Mouse (Mus musculus) intestine, embryonic 15.5 days (tissue): Measurements from ENCODE around the gene Itgb2. TPM values are rescaled to one million over a fixed set of nuclear protein-coding genes. Genes with fewer than 3 reads are reported as not detected.

ENCODE experiments used
- ATAC-seq: fragments of 200-750 bp; cut with Nextera tagmentation; 2 replicates; pipeline ENCODE4 v1.8.0; 2017; ENCODE audit warnings: moderate TSS enrichment, moderate library complexity
- H3K27ac ChIP-seq: fragments of 300-500 bp; sonication (generic); 2 replicates; pipeline ENCODE4 v1.5.1; 2015; ENCODE audit warnings: mild to moderate bottlenecking, inconsistent platforms
- H3K27me3 ChIP-seq: fragments of 300-500 bp; sonication (generic); replicated peaks from 2 replicates; pipeline ENCODE4 v1.6.1; 2015; ENCODE audit warnings: inconsistent platforms
- H3K36me3 ChIP-seq: fragments of 300-500 bp; sonication (generic); 2 replicates; pipeline ENCODE4 v1.6.1; 2015; ENCODE audit warnings: inconsistent platforms
- H3K4me1 ChIP-seq: fragments of 300-500 bp; sonication (generic); replicated peaks from 2 replicates; pipeline ENCODE4 v1.6.1; 2015; ENCODE audit warnings: inconsistent platforms
- H3K4me2 ChIP-seq: fragments of 300-500 bp; sonication (generic); replicated peaks from 2 replicates; pipeline ENCODE4 v1.6.1; 2015; ENCODE audit warnings: mild to moderate bottlenecking, inconsistent platforms
- H3K4me3 ChIP-seq: fragments of 300-500 bp; sonication (generic); replicated peaks from 2 replicates; pipeline ENCODE4 v1.5.1; 2015; ENCODE audit warnings: inconsistent platforms
- H3K9ac ChIP-seq: fragments of 300-500 bp; sonication (generic); 2 replicates; pipeline ENCODE4 v1.6.1; 2015; ENCODE audit warnings: inconsistent platforms
- H3K9me3 ChIP-seq: fragments of 300-500 bp; sonication (generic); 2 replicates; pipeline ENCODE4 v1.6.1; 2016; ENCODE audit warnings: inconsistent platforms
- whole genome bisulfite sequencing: fragments of 180-500 bp; shearing (Covaris S2); methylation state at CpG from one replicate; pipeline ENCODE4 v1.1.7; 2015; 5-methylcytosine and 5-hydroxymethylcytosine counted together
- polyA plus RNA-seq: library from polyadenylated mRNA; unstranded; fragments of >200 nt; fragmentation: Nextera tagmentation; extraction: Ambion mirVana; gene quantifications from 2 replicates; pipeline ENCODE4 v1.2.1, GENCODE M21; 2015

Itgb2 gene
- polyA plus RNA-seq, 1 experiment from 2014 or later, result 3.7 TPM

DNA sequence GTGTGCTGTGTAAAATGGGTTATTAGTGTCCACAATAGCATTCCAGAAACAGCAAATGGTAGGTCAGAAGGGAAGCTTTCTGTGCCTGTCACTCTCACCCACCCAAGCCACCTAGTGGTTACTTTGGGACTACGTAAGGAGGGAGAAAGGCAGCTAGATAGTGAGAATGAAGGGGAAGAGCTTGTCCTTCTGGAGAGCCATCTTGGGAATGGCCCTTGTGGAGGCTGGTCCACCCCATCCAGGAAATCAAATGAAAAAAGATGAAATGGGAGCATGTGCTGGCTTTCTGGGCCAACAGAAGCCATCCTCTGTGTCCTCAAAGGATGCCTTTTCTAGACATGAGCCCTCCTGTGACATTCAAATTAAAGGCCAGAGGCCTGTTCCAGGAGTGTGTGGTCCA, 75.3 kb downstream of the Itgb2 start:
- 0 out of 2 replicates have a peak, but pooled peaks cover 11% of the 10 kb centered on the region for H3K4me1 ChIP-seq
- H3K27me3 ChIP-seq, result no peaks in the 10 kb centered on the region
- H3K4me2 ChIP-seq, result peak overlapping the region; percentile 74
- 29% methylated on average over 1 of the region's 1 CpGs for WGBS
- peak overlapping the region; percentile 96 for H3K27ac ChIP-seq
- no peak overlapping the region for H3K9ac ChIP-seq
- no peaks in the 10 kb centered on the region for H3K9me3 ChIP-seq
- peak; percentile 22 for ATAC-seq
- H3K4me3 ChIP-seq, result peak overlapping the region; percentile 70
- H3K36me3 ChIP-seq, result 0 out of 2 replicates have a peak, but pooled peaks cover 6% of the 10 kb centered on the region

DNA sequence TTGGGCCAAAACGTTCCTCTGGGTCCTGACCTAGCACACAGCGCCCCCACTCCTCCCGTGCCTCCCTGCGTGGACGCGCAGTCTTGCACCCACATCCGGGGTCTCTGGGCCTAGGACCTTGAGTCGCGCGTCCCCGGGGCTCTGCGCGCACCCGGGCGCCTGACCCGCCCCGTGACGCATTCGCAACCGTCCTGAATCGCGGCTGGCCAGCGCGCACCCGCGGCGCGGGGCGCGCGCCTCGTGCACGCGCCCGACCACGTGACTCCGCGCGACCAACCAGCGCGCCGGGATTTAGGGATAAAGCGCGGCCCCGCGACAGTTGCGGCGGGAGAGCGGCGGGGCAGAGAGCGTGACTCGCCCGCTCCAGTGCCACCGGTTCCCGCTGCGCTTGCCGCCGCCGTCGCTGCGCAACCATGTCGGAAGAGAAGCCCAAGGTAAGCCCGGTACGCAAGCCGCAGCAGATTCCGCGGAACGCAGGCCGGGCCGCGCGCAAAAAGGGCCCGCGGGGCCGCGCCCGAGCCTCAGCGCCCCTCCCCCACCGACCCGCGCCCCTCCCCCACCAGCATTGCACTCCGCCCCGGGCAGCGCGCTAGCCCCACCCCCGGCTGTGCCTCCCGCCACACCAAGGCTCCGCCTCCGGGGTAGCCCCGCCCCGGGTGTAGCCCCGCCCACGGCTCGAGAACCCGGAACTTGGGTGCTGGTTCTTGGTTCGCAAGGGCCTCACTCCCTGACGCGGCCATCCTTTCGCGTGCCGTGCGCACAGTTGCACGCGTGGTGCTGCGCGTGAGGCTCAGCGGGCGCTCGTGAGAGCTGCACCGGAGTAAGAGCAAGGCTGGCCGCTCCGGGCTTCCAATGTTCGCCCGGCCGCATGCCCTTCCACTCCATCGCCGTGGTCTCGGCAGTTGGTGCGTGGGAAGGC, 76.1 kb downstream of the Itgb2 start, which contains the start of the genes Sumo3 and Gm49325:
Gene Sumo3 (plus strand): TSS at position 190 of the 919 bp plus-strand sequence.
Gene Gm49325 (plus strand): TSS at position 290 of the 919 bp plus-strand sequence.
- Histone ChIP-seq H3K4me3 (peak within 1 kb of the TSS; percentile 70), H3K27me3 (no peaks in the 10 kb centered on the region), H3K4me1 (0 out of 2 replicates have a peak, but pooled peaks cover 11% of the 10 kb centered on the region), H3K36me3 (peaks cover 14% of the 10 kb centered on the region; the same call in 1 of the 2 replicates), H3K9me3 (no peaks in the 10 kb centered on the region), H3K27ac (peak within 1 kb of the TSS; percentile 96), H3K9ac (peak within 1 kb of the TSS; percentile 79), H3K4me2 (peak within 1 kb of the TSS; percentile 74)
- peak; percentile 94 for ATAC-seq
- under 1% methylated on average over 104 of the region's 119 CpGs for WGBS

DNA sequence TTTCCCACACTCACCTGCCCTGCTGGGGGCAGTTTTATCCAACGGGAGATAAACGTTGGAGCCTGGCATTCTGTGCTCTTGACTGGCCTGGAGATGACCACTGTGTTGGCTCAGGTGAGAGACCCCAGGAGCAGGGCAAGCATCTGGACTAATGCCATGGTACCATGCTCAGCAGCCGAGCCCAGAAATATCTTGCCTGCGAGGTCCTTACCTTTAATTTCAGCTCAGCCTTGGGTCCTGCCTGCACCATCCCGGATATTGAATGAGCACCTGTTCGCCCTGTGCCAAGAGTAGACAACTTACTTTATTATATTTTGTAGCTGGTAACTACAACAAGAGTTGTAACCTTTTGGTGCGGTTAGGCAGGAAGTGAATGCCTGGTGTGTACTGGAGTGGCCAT, 76.8 kb downstream of the Itgb2 start:
- ATAC-seq, result peak; percentile 41
- Histone ChIP-seq H3K4me2 (peak overlapping the region; percentile 74), H3K4me1 (0 out of 2 replicates have a peak, but pooled peaks cover 11% of the 10 kb centered on the region), H3K9me3 (no peaks in the 10 kb centered on the region), H3K4me3 (peak overlapping the region; percentile 70), H3K36me3 (peaks cover 20% of the 10 kb centered on the region), H3K27ac (peak overlapping the region; percentile 96), H3K9ac (peak overlapping the region; percentile 79), H3K27me3 (no peaks in the 10 kb centered on the region)
- 29% methylated on average over 7 of the region's 7 CpGs for WGBS

DNA sequence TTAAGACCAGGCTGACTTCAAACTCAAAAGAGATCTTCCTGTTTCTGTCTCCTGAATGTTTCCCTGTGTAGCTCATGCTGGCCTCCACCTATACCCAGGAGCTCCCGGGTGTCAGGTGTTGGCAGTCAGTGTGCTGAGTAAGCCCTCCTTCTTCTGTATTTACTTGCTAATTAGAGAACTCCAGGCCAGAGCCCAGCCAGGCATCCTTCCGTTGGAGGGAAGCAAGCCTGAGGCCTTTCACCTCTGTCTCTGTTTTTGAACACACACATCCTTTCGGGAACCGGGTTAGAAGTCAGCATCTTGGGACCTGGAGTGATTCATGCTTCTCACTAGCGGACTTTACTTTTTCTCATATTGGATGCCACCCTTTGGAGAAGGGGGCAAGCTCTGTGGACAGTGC, 77.4 kb downstream of the Itgb2 start:
- H3K36me3 ChIP-seq, result peaks cover 22% of the 10 kb centered on the region
- no peak overlapping the region; the same call in 1 of the 2 replicates for H3K9ac ChIP-seq
- H3K9me3 ChIP-seq, result no peaks in the 10 kb centered on the region
- 0 out of 2 replicates have a peak, but pooled peaks cover 11% of the 10 kb centered on the region for H3K4me1 ChIP-seq
- 0 out of 2 replicates have a peak overlapping the region, but pooled peaks have one; percentile 8 for H3K27ac ChIP-seq
- WGBS, result 68% methylated on average over 5 of the region's 5 CpGs
- H3K27me3 ChIP-seq, result no peaks in the 10 kb centered on the region
- no peak for ATAC-seq
- peak overlapping the region; percentile 74 for H3K4me2 ChIP-seq
- H3K4me3 ChIP-seq, result peak overlapping the region; percentile 70

DNA sequence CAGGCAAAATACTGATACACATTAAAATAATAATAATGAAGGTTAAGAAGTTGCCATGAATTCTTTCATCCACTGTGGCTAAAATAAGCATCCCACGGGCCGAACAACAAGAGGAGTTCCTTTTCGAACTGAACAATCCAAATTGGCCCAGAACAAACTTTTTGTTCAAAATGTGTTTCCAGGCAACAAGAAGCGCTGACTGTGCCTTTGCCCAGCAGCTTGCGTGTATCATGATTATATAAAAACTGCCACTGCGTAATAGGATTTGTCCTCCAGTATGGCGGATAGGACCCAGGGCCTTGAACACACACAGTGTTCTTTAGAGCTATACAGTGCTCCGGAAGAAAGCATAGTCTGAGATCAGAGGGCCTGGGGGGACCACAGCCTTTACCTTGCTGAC, 78.5 kb downstream of the Itgb2 start:
- H3K9ac ChIP-seq, result no peak overlapping the region
- 0 out of 2 replicates have a peak, but pooled peaks cover 12% of the 10 kb centered on the region for H3K4me1 ChIP-seq
- no peaks in the 10 kb centered on the region for H3K9me3 ChIP-seq
- ATAC-seq, result no peak
- 94% methylated on average over 8 of the region's 8 CpGs for WGBS
- no peaks in the 10 kb centered on the region for H3K27me3 ChIP-seq
- no peak overlapping the region for H3K4me2 ChIP-seq
- H3K36me3 ChIP-seq, result peaks cover 24% of the 10 kb centered on the region
- no peak overlapping the region for H3K27ac ChIP-seq
- H3K4me3 ChIP-seq, result no peak overlapping the region

DNA sequence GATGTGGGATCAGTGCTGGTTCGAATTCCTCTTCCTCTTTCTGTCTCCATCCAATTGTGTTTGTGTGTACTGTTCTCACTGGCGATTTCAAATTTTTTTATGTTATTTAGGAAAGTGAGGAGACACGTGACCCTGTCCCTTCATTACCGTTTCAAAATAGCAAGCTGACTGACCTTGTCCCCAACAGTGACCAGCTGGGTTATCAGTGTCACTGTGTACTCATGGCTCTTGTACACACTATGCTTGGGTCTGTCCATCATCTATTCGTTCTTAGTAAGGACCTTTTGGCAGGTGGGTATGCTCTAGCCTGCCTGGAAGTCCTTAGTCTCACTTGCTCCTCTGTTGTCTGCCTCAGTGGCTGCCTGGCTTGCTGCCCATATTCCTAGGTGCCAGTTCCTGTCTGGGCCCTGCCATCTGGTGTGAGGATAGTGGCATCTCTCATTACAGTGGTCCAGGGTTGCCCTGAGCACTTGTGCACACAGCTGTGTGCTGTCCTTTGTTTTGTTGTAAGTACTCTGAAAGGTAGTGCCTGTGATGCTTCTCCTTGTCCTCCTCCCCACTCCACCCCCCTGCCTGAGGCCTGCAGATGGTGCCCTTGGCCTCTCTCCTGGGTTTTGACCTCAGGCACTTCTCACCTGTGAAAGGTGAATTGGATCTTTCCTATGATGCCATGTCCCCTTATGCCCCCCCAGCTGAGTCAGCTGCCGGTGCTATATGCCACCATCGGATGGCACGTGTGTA, 80.3 kb downstream of the Itgb2 start:
- no peak overlapping the region for H3K4me3 ChIP-seq
- 85% methylated on average over 8 of the region's 8 CpGs for WGBS
- peaks cover 33% of the 10 kb centered on the region for H3K36me3 ChIP-seq
- H3K9ac ChIP-seq, result no peak overlapping the region
- no peak for ATAC-seq
- 0 out of 2 replicates have a peak, but pooled peaks cover 13% of the 10 kb centered on the region for H3K4me1 ChIP-seq
- H3K27ac ChIP-seq, result no peak overlapping the region
- H3K9me3 ChIP-seq, result no peaks in the 10 kb centered on the region
- no peak overlapping the region for H3K4me2 ChIP-seq
- H3K27me3 ChIP-seq, result no peaks in the 10 kb centered on the region

DNA sequence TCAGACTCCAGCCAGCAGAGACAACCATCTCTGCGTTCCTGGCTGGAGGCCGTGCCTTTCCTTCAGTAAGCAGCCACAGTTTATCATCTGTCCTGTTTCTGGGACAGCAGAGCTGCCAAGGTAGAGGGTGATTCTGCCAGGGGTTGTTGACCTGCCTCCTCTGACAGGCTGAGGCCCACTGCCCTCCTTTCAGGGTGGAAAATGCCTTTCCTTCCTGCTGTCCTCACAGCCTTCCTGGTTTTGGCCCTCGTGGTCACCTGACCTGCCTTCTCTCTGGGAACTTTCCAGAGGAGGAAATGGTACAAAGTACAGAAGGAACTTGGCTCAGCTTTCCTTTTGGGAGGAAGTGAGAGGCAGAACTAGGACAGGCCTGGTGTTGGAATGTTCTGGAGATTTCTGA, 83.4 kb downstream of the Itgb2 start:
- Histone ChIP-seq H3K27me3 (no peaks in the 10 kb centered on the region), H3K9ac (no peak overlapping the region), H3K4me3 (no peak overlapping the region), H3K9me3 (no peaks in the 10 kb centered on the region), H3K4me2 (no peak overlapping the region), H3K4me1 (0 out of 2 replicates have a peak, but pooled peaks cover 2% of the 10 kb centered on the region), H3K36me3 (peaks cover 45% of the 10 kb centered on the region), H3K27ac (peak overlapping the region; percentile 85)
- ATAC-seq, result peak; percentile 90
- WGBS, result 64% methylated on average over 3 of the region's 3 CpGs

Other genes with a start within 250 kb of the Itgb2 start
- gene Adarb1, start 112.0 kb upstream of the Itgb2 start, polyA plus RNA-seq, result 4.4 and 5.8 TPM in 2 replicates
- gene Fam207a, start 14.5 kb upstream of the Itgb2 start, polyA plus RNA-seq, result 39.1 and 40.3 TPM in 2 replicates
- gene Pttg1ip, start 51.5 kb downstream of the Itgb2 start, polyA plus RNA-seq, result 146 and 156 TPM in 2 replicates
- gene Sumo3, start 75.8 kb downstream of the Itgb2 start, polyA plus RNA-seq, result 338 and 345 TPM in 2 replicates
- 4.1 and 5.4 TPM in 2 replicates for gene Gm49325, start 75.9 kb downstream of the Itgb2 start, polyA plus RNA-seq
- 65.0 and 70.3 TPM in 2 replicates for gene Ube2g2, start 92.0 kb downstream of the Itgb2 start, polyA plus RNA-seq
- 0.47 and 0.53 TPM in 2 replicates for gene Tspear, start 156.3 kb downstream of the Itgb2 start, polyA plus RNA-seq
- gene Gm19402, start 160.5 kb downstream of the Itgb2 start, polyA plus RNA-seq, result not detected in 2 replicates
- not detected in 2 replicates for gene Gm9508, start 167.0 kb downstream of the Itgb2 start, polyA plus RNA-seq
- not detected in 2 replicates for gene Gm10272, start 176.4 kb downstream of the Itgb2 start, polyA plus RNA-seq
- gene Gm10024, start 181.2 kb downstream of the Itgb2 start, polyA plus RNA-seq, result not detected in 2 replicates
- not detected in 2 replicates for gene Gm10142, start 185.6 kb downstream of the Itgb2 start, polyA plus RNA-seq
- not detected in 2 replicates for gene Krtap12-1, start 190.3 kb downstream of the Itgb2 start, polyA plus RNA-seq
- not detected in 2 replicates for gene Gm10100, start 196.2 kb downstream of the Itgb2 start, polyA plus RNA-seq
- gene Gm18596, start 212.4 kb downstream of the Itgb2 start, polyA plus RNA-seq, result not detected in 2 replicates
- gene Gm9736, start 221.1 kb downstream of the Itgb2 start, polyA plus RNA-seq, result not detected in 2 replicates
- not detected in 2 replicates for gene Gm3233, start 229.4 kb downstream of the Itgb2 start, polyA plus RNA-seq
- not detected in 2 replicates for gene Gm3238, start 241.1 kb downstream of the Itgb2 start, polyA plus RNA-seq
- gene Gm7138, start 246.7 kb downstream of the Itgb2 start, polyA plus RNA-seq, result not detected in 2 replicates